Mouse (Mus musculus) limb, embryonic 12.5 days (tissue): ENCODE data around the gene Lrrc7. TPM values are rescaled to one million over a fixed set of nuclear protein-coding genes. Genes with fewer than 3 reads are reported as not detected.
A peak's percentile ranks its signal among the peaks of the same experiment; 100 is the strongest.

Source experiments
- ATAC-seq: fragments of 200-750 bp; cut with Nextera tagmentation; 2 replicates; pipeline ENCODE4 v1.8.0; 2017; ENCODE audit warnings: low read depth, moderate TSS enrichment; ENCODE audit not compliant: insufficient number of reproducible peaks, insufficient read depth, low FRiP score, low TSS enrichment
- H3K27ac ChIP-seq: fragments of 300-500 bp; sonication (generic); 2 replicates; pipeline ENCODE4 v1.5.1; 2016; ENCODE audit warnings: mild to moderate bottlenecking, moderate library complexity
- H3K27me3 ChIP-seq: fragments of 300-500 bp; sonication (generic); 2 replicates; pipeline ENCODE4 v1.6.1; 2016; ENCODE audit warnings: mild to moderate bottlenecking, moderate library complexity
- H3K36me3 ChIP-seq: fragments of 300-500 bp; sonication (generic); 2 replicates; pipeline ENCODE4 v1.6.1; 2016; ENCODE audit warnings: mild to moderate bottlenecking, moderate library complexity
- H3K4me1 ChIP-seq: fragments of 300-500 bp; sonication (generic); replicated peaks from 2 replicates; pipeline ENCODE4 v1.6.1; 2016
- H3K4me2 ChIP-seq: fragments of 300-500 bp; sonication (generic); 2 replicates; pipeline ENCODE4 v1.6.1; 2016; ENCODE audit warnings: mild to moderate bottlenecking, moderate library complexity
- H3K4me3 ChIP-seq: fragments of 300-500 bp; sonication (generic); replicated peaks from 2 replicates; pipeline ENCODE4 v1.5.1; 2016; ENCODE audit warnings: mild to moderate bottlenecking
- H3K9ac ChIP-seq: fragments of 300-500 bp; sonication (generic); replicated peaks from 2 replicates; pipeline ENCODE4 v1.6.1; 2016; ENCODE audit warnings: mild to moderate bottlenecking, moderate library complexity
- H3K9me3 ChIP-seq: fragments of 300-500 bp; sonication (generic); 2 replicates; pipeline ENCODE4 v1.6.1; 2016; ENCODE audit warnings: mild to moderate bottlenecking, moderate library complexity
- WGBS: fragments of 180-500 bp; shearing (Covaris S2); methylation state at CpG from one replicate; pipeline ENCODE4 v1.1.7; 2016; 5-methylcytosine and 5-hydroxymethylcytosine counted together
- polyA plus RNA-seq: library from polyadenylated mRNA; unstranded; fragments of >200 nt; fragmentation: Nextera tagmentation; extraction: Ambion mirVana; gene quantifications from 2 replicates; pipeline ENCODE4 v1.2.1, GENCODE M21; 2016

The Lrrc7 gene
- 0.35 and 0.81 TPM in 2 replicates for polyA plus RNA-seq

GRCm38 (mm10) chr3:158561987-158562360 lies at the start of gene Lrrc7:
Lrrc7 (minus strand) TSS chr3:158562221.
- peaks cover 51% of the 10 kb centered on the region for H3K27me3 ChIP-seq
- peak; percentile 88 for ATAC-seq
- no peaks in the 10 kb centered on the region for H3K9me3 ChIP-seq
- peak within 1 kb of the TSS; percentile 55 for H3K9ac ChIP-seq
- H3K4me2 ChIP-seq = peak within 1 kb of the TSS; percentile 99
- WGBS = under 1% methylated on average over 28 of the region's 28 CpGs
- peak within 1 kb of the TSS; percentile 65 for H3K4me3 ChIP-seq
- H3K27ac ChIP-seq = no peak within 1 kb of the TSS
- peaks cover 16% of the 10 kb centered on the region for H3K4me1 ChIP-seq
- no peaks in the 10 kb centered on the region for H3K36me3 ChIP-seq

- Histone ChIP-seq H3K4me2 (no peak overlapping the region), H3K27ac (no peak overlapping the region), H3K27me3 (no peaks in the 10 kb centered on the region), H3K9me3 (no peaks in the 10 kb centered on the region), H3K36me3 (no peaks in the 10 kb centered on the region), H3K9ac (no peak overlapping the region), H3K4me1 (no peaks in the 10 kb centered on the region), H3K4me3 (no peak overlapping the region)
- WGBS = 61% methylated on average over 1 of the region's 1 CpGs
- no peak for ATAC-seq
Measured at GRCm38 (mm10) chr3:158607065-158607464, 45.0 kb upstream of the Lrrc7 start.

GRCm38 (mm10) chr3:158605274-158605673 lies 43.3 kb upstream of the Lrrc7 start:
- H3K27me3 ChIP-seq = no peaks in the 10 kb centered on the region
- H3K27ac ChIP-seq = no peak overlapping the region
- H3K9ac ChIP-seq = no peak overlapping the region
- no peaks in the 10 kb centered on the region for H3K9me3 ChIP-seq
- no peak overlapping the region for H3K4me3 ChIP-seq
- H3K4me2 ChIP-seq = no peak overlapping the region
- H3K4me1 ChIP-seq = no peaks in the 10 kb centered on the region
- no peak for ATAC-seq
- H3K36me3 ChIP-seq = no peaks in the 10 kb centered on the region

GRCm38 (mm10) chr3:158561256-158561986 lies 600 bp downstream of the Lrrc7 start:
- WGBS = under 1% methylated on average over 43 of the region's 55 CpGs
- Histone ChIP-seq H3K4me3 (peak overlapping the region; percentile 65), H3K36me3 (no peaks in the 10 kb centered on the region), H3K9me3 (no peaks in the 10 kb centered on the region), H3K4me1 (peaks cover 16% of the 10 kb centered on the region), H3K4me2 (peak overlapping the region; percentile 99), H3K27ac (no peak overlapping the region), H3K9ac (peak overlapping the region; percentile 55), H3K27me3 (peaks cover 51% of the 10 kb centered on the region)
- ATAC-seq = peak; percentile 79

GRCm38 (mm10) chr3:158560891-158561255 lies 1.1 kb downstream of the Lrrc7 start:
- WGBS = under 1% methylated on average over 16 of the region's 16 CpGs
- H3K4me1 ChIP-seq = peaks cover 16% of the 10 kb centered on the region
- no peaks in the 10 kb centered on the region for H3K36me3 ChIP-seq
- no peak overlapping the region for H3K27ac ChIP-seq
- peak overlapping the region; percentile 65 for H3K4me3 ChIP-seq
- H3K4me2 ChIP-seq = peak overlapping the region; percentile 99
- H3K27me3 ChIP-seq = peaks cover 51% of the 10 kb centered on the region
- ATAC-seq = no peak; the same call in 1 of the 2 replicates
- H3K9ac ChIP-seq = peak overlapping the region; percentile 55
- no peaks in the 10 kb centered on the region for H3K9me3 ChIP-seq

GRCm38 (mm10) chr3:158559691-158560650 lies 2.0 kb downstream of the Lrrc7 start:
- ATAC-seq = no peak
- Histone ChIP-seq H3K9ac (no peak overlapping the region), H3K4me2 (peak overlapping the region; percentile 99), H3K9me3 (no peaks in the 10 kb centered on the region), H3K36me3 (no peaks in the 10 kb centered on the region), H3K4me1 (peaks cover 16% of the 10 kb centered on the region), H3K27ac (no peak overlapping the region), H3K27me3 (peaks cover 51% of the 10 kb centered on the region), H3K4me3 (peak overlapping the region; percentile 65)
- WGBS = 3% methylated on average over 18 of the region's 18 CpGs

GRCm38 (mm10) chr3:158559131-158559658 lies 2.8 kb downstream of the Lrrc7 start:
- Histone ChIP-seq H3K27ac (no peak overlapping the region), H3K4me1 (peaks cover 16% of the 10 kb centered on the region), H3K4me2 (peak overlapping the region; percentile 99), H3K36me3 (no peaks in the 10 kb centered on the region), H3K27me3 (peaks cover 48% of the 10 kb centered on the region), H3K9ac (no peak overlapping the region), H3K4me3 (peak overlapping the region; percentile 12), H3K9me3 (no peaks in the 10 kb centered on the region)
- 13% methylated on average over 5 of the region's 5 CpGs for WGBS
- ATAC-seq = no peak

- H3K4me1 ChIP-seq = peaks cover 16% of the 10 kb centered on the region
- no peak overlapping the region for H3K9ac ChIP-seq
- H3K27ac ChIP-seq = no peak overlapping the region
- H3K4me2 ChIP-seq = no peak overlapping the region
- H3K4me3 ChIP-seq = no peak overlapping the region
- no peak for ATAC-seq
- H3K27me3 ChIP-seq = peaks cover 48% of the 10 kb centered on the region
- H3K9me3 ChIP-seq = no peaks in the 10 kb centered on the region
- no peaks in the 10 kb centered on the region for H3K36me3 ChIP-seq
Measured at GRCm38 (mm10) chr3:158558631-158559030, 3.4 kb downstream of the Lrrc7 start.

GRCm38 (mm10) chr3:158554280-158554679 lies 7.7 kb downstream of the Lrrc7 start:
- Histone ChIP-seq H3K27ac (no peak overlapping the region), H3K4me1 (no peaks in the 10 kb centered on the region), H3K27me3 (peaks cover 7% of the 10 kb centered on the region), H3K36me3 (no peaks in the 10 kb centered on the region), H3K9ac (no peak overlapping the region), H3K9me3 (no peaks in the 10 kb centered on the region), H3K4me2 (no peak overlapping the region), H3K4me3 (no peak overlapping the region)
- no peak; the same call in 1 of the 2 replicates for ATAC-seq

- H3K4me2 ChIP-seq = no peak overlapping the region
Measured at GRCm38 (mm10) chr3:158552105-158552504, 9.9 kb downstream of the Lrrc7 start.

GRCm38 (mm10) chr3:158543481-158543880 lies 18.5 kb downstream of the Lrrc7 start:
- WGBS = 74% methylated on average over 3 of the region's 3 CpGs

More at GRCm38 (mm10) chr3:158552105-158552504, 9.9 kb downstream of the Lrrc7 start:
- Histone ChIP-seq H3K9ac (no peak overlapping the region), H3K27ac (no peak overlapping the region), H3K4me3 (no peak overlapping the region), H3K36me3 (no peaks in the 10 kb centered on the region), H3K27me3 (no peaks in the 10 kb centered on the region), H3K4me1 (no peaks in the 10 kb centered on the region), H3K9me3 (no peaks in the 10 kb centered on the region)
- ATAC-seq = no peak
- 85% methylated on average over 5 of the region's 5 CpGs for WGBS

More at GRCm38 (mm10) chr3:158543481-158543880, 18.5 kb downstream of the Lrrc7 start:
- ATAC-seq = no peak
- Histone ChIP-seq H3K27me3 (no peaks in the 10 kb centered on the region), H3K9me3 (no peaks in the 10 kb centered on the region), H3K4me2 (no peak overlapping the region), H3K4me3 (no peak overlapping the region), H3K9ac (no peak overlapping the region), H3K36me3 (no peaks in the 10 kb centered on the region), H3K27ac (no peak overlapping the region), H3K4me1 (no peaks in the 10 kb centered on the region)
